Mouse (Mus musculus) heart, postnatal 14 days (tissue): Measurements from ENCODE around the gene Cyp2c55. TPM values are rescaled to one million over a fixed set of nuclear protein-coding genes. Genes with fewer than 3 reads are reported as not detected.

ENCODE experiments used
- DNase-seq, 2 experiments: peaks; one replicate each; pipeline ENCODE4 v3.0.0; 2021 to 2022
- intact Hi-C: fragments of 180-260 bp; cut with DNase I; formaldehyde crosslinking; loops from one replicate; pipeline ENCODE4 v1.15.1; 2025
- long read RNA-seq, 2 experiments: library from polyadenylated mRNA; stranded (forward); transcript quantifications; one replicate each; pipeline ENCODE4 v2.0.0; 2021
- microRNA-seq, 2 experiments: library from miRNA; unstranded; fragments of <30 nt; microRNA quantifications; one replicate each; pipeline ENCODE4 v1.2.0; 2021 to 2022
- total RNA-seq, 2 experiments: library from RNA; stranded (reverse); gene quantifications; 2 replicates each; pipeline ENCODE4 v1.2.3; 2021

The Cyp2c55 gene
- total RNA-seq, result not detected
- long read RNA-seq, experiment 1, result 0 reads
- long read RNA-seq, experiment 2, result 0 reads

GRCm38 (mm10) chr19:39006715-39007114, at the start of gene Cyp2c55:
TSS of gene Cyp2c55 (plus strand) at chr19:39007019.
- no peak for DNase-seq
- intact Hi-C loops, result no loop called here

- intact Hi-C loops, result no loop called here
- no peak for DNase-seq
Observed at GRCm38 (mm10) chr19:38970741-38971140, 36.1 kb upstream of the Cyp2c55 start.

GRCm38 (mm10) chr19:38972581-38972980, 34.2 kb upstream of the Cyp2c55 start:
- intact Hi-C loops, result no loop called here
- no peak for DNase-seq

GRCm38 (mm10) chr19:38973666-38974065, 33.2 kb upstream of the Cyp2c55 start:
- intact Hi-C loops, result no loop called here
- peak in 1 of 2 experiments; percentile 4 for DNase-seq

- no peak for DNase-seq
- intact Hi-C loops, result no loop called here
Observed at GRCm38 (mm10) chr19:38976269-38976668, 30.6 kb upstream of the Cyp2c55 start.

- DNase-seq, result peak; percentile 68 to 81
- intact Hi-C loops, result loop anchor here (2.0 kb wide), 1 partner anchor 1243 kb away; no protein-coding TSS in a partner anchor
Observed at GRCm38 (mm10) chr19:38981966-38982365, 24.9 kb upstream of the Cyp2c55 start.

- intact Hi-C loops, result no loop called here
- no peak for DNase-seq
Observed at GRCm38 (mm10) chr19:38998248-38998647, 8.6 kb upstream of the Cyp2c55 start.

GRCm38 (mm10) chr19:38998676-38999075, 8.1 kb upstream of the Cyp2c55 start:
- no peak for DNase-seq
- intact Hi-C loops, result no loop called here

GRCm38 (mm10) chr19:39005132-39005531, 1.7 kb upstream of the Cyp2c55 start:
- intact Hi-C loops, result no loop called here
- DNase-seq, result no peak

GRCm38 (mm10) chr19:39057928-39058327, 51.1 kb downstream of the Cyp2c55 start:
- no peak for DNase-seq
- intact Hi-C loops, result no loop called here

- no peak for DNase-seq
Observed at GRCm38 (mm10) chr19:39060719-39061118, 53.9 kb downstream of the Cyp2c55 start, which contains the start of gene Cyp2c65. TSS of gene Cyp2c65 (plus strand) at chr19:39061015.

More at GRCm38 (mm10) chr19:39060719-39061118, 53.9 kb downstream of the Cyp2c55 start, which contains the start of gene Cyp2c65:
- intact Hi-C loops, result no loop called here

Small RNAs within 50 kb of the gene (microRNA-seq; reads per million reads assigned to microRNA genes)
- 0 reads per million in 2 experiments for gene Gm23800

Other genes with a start within 250 kb of the Cyp2c55 start
- gene Noc3l, start 187.8 kb upstream of the Cyp2c55 start, total RNA-seq, result 1 to 10 TPM; 5.4 to 6.7 TPM
- gene Tbc1d12, start 170.4 kb upstream of the Cyp2c55 start, total RNA-seq, result 1 to 10 TPM; 5.8 to 6.6 TPM
- gene Hells, start 76.1 kb upstream of the Cyp2c55 start, total RNA-seq, result 1 to 10 TPM; 1.8 to 4.5 TPM
- not detected for gene Cyp2c65, start 54.0 kb downstream of the Cyp2c55 start, total RNA-seq
- not detected for gene Cyp2c66, start 106.9 kb downstream of the Cyp2c55 start, total RNA-seq